Mouse (Mus musculus) embryo, embryonic 9.5 days (tissue): Measurements from ENCODE around the gene Fjx1.
A peak's percentile ranks its signal among the peaks of the same experiment; 100 is the strongest.

ENCODE experiments used
- DNase-seq: peaks from one replicate; pipeline ENCODE4 v3.0.0-alpha.2; 2017; ENCODE audit errors: extremely low spot score

The Fjx1 gene

GRCm38 (mm10) chr2:102426434-102426833, 25.9 kb downstream of the Fjx1 start:
- no peak for DNase-seq

GRCm38 (mm10) chr2:102416149-102416743, 36.1 kb downstream of the Fjx1 start:
- DNase-seq: no peak

GRCm38 (mm10) chr2:102412738-102413137, 39.6 kb downstream of the Fjx1 start:
- no peak for DNase-seq

GRCm38 (mm10) chr2:102410615-102411014, 41.7 kb downstream of the Fjx1 start:
- no peak for DNase-seq

- no peak for DNase-seq
These were observed 42.6 kb downstream of the Fjx1 start for GRCm38 (mm10) chr2:102409741-102410140.

- DNase-seq: peak; percentile 42
These were observed 44.7 kb downstream of the Fjx1 start, which contains the start of gene Trim44 for GRCm38 (mm10) chr2:102407363-102408184. Trim44 (minus strand) TSS chr2:102407828.

GRCm38 (mm10) chr2:102406324-102407304, 45.7 kb downstream of the Fjx1 start:
- DNase-seq: no peak

GRCm38 (mm10) chr2:102403982-102404381, 48.3 kb downstream of the Fjx1 start:
- no peak for DNase-seq

GRCm38 (mm10) chr2:102403306-102403705, 49.0 kb downstream of the Fjx1 start:
- DNase-seq: no peak

GRCm38 (mm10) chr2:102401352-102401692, 51.0 kb downstream of the Fjx1 start:
- no peak for DNase-seq

GRCm38 (mm10) chr2:102400605-102401351, 51.5 kb downstream of the Fjx1 start:
- peak; percentile 87 for DNase-seq

GRCm38 (mm10) chr2:102399864-102400604, 52.3 kb downstream of the Fjx1 start:
- DNase-seq: no peak
